Mouse (Mus musculus) hindbrain, embryonic 11.5 days (tissue): ENCODE data around the gene Thbs4. TPM values are rescaled to one million over a fixed set of nuclear protein-coding genes. Genes with fewer than 3 reads are reported as not detected.
A peak's percentile ranks its signal among the peaks of the same experiment; 100 is the strongest.

Experiments used
- ATAC-seq: fragments of 200-750 bp; cut with Nextera tagmentation; 2 replicates; pipeline ENCODE4 v1.8.0; 2017; ENCODE audit warnings: mild to moderate bottlenecking, moderate TSS enrichment, moderate library complexity; ENCODE audit not compliant: low FRiP score
- DNase-seq: peaks from one replicate; pipeline ENCODE4 v3.0.0-alpha.2; 2015; ENCODE audit warnings: low spot score
- H3K27ac ChIP-seq: fragments of 300-500 bp; sonication (generic); 2 replicates; pipeline ENCODE4 v1.5.1; 2014; ENCODE audit warnings: mild to moderate bottlenecking, low read depth, low read length
- H3K27me3 ChIP-seq: fragments of 300-500 bp; sonication (generic); 2 replicates; pipeline ENCODE4 v1.6.1; 2014; ENCODE audit warnings: mild to moderate bottlenecking, low read length, moderate library complexity, mixed read lengths; ENCODE audit not compliant: control insufficient read depth, insufficient read depth
- H3K36me3 ChIP-seq: fragments of 300-500 bp; sonication (generic); 2 replicates; pipeline ENCODE4 v1.6.1; 2014; ENCODE audit warnings: mild to moderate bottlenecking, low read length, moderate library complexity, mixed read lengths; ENCODE audit not compliant: control insufficient read depth, insufficient read depth
- H3K4me1 ChIP-seq: fragments of 300-500 bp; sonication (generic); replicated peaks from 2 replicates; pipeline ENCODE4 v1.6.1; 2014; ENCODE audit warnings: low read length, mixed read lengths; ENCODE audit not compliant: control insufficient read depth, insufficient read depth
- H3K4me2 ChIP-seq: fragments of 300-500 bp; sonication (generic); replicated peaks from 2 replicates; pipeline ENCODE4 v1.6.1; 2014; ENCODE audit warnings: mild to moderate bottlenecking, low read depth, low read length
- H3K4me3 ChIP-seq: fragments of 300-500 bp; sonication (generic); 2 replicates; pipeline ENCODE4 v1.5.1; 2014; ENCODE audit warnings: low read depth, low read length
- H3K9ac ChIP-seq: fragments of 300-500 bp; sonication (generic); 2 replicates; pipeline ENCODE4 v1.6.1; 2014; ENCODE audit warnings: low read depth, low read length
- H3K9me3 ChIP-seq: fragments of 300-500 bp; sonication (generic); 2 replicates; pipeline ENCODE4 v1.6.1; 2016; ENCODE audit warnings: low read length; ENCODE audit not compliant: control insufficient read depth
- WGBS: fragments of 180-500 bp; shearing (Covaris S2); extraction: QIAGEN DNeasy Blood & Tissue Kit; methylation state at CpG from one replicate; pipeline ENCODE4 v1.1.7; 2014; 5-methylcytosine and 5-hydroxymethylcytosine counted together
- polyA plus RNA-seq: library from polyadenylated mRNA; unstranded; fragments of >200 nt; fragmentation: Nextera tagmentation; extraction: Ambion mirVana; gene quantifications from 2 replicates; pipeline ENCODE4 v1.2.1, GENCODE M21; 2014

The Thbs4 gene
- polyA plus RNA-seq, 1 experiment from 2014 or later: 2.1 TPM

DNA sequence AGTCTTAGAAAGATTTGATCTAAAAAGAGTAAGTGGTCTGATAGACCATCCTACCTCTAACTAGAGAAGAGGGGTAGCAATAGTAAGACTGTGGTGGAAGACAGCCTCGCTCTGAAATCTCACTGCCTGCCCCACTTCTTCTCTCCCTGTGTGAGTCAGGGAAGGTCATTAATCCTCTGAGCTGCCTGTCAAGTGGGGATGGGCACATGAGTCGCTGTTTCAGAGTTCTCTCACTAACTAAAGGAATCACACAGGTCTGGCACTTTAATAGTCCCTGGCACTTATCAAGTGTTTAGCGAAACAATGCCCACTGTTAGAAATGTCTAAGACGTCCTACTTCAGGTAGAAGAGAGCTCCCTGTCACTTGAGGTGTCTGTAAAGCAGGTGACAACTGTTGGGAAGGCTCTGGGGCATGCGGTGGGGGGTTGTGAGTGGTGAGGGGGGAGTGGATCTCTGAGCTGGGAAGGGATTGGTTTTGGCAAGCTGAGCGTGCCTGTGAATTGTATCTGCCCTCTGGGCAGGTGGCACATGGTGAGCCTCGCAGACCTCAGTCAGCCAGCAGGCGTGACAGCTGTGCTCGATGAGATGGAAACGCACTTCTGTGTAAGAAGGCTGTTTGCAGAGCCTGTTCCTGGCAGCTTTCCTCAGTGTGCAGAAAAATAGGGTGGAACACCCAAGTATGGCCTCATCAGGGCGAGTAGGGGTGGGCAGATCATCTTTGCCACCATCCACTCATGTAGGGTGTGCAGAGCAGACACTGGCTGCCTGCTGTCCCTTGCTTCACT is 57.9 kb downstream of the Thbs4 start:
- H3K36me3 ChIP-seq: no peaks in the 10 kb centered on the region
- H3K4me2 ChIP-seq: no peak overlapping the region
- H3K9ac ChIP-seq: no peak overlapping the region
- H3K4me3 ChIP-seq: no peak overlapping the region
- H3K27ac ChIP-seq: peak overlapping the region; percentile 39; the same call in 1 of the 2 replicates
- H3K4me1 ChIP-seq: no peaks in the 10 kb centered on the region
- H3K9me3 ChIP-seq: no peaks in the 10 kb centered on the region
- peak; percentile 69 for ATAC-seq
- 50% methylated on average over 11 of the region's 11 CpGs for WGBS
- DNase-seq: peak; percentile 40
- H3K27me3 ChIP-seq: no peaks in the 10 kb centered on the region

DNA sequence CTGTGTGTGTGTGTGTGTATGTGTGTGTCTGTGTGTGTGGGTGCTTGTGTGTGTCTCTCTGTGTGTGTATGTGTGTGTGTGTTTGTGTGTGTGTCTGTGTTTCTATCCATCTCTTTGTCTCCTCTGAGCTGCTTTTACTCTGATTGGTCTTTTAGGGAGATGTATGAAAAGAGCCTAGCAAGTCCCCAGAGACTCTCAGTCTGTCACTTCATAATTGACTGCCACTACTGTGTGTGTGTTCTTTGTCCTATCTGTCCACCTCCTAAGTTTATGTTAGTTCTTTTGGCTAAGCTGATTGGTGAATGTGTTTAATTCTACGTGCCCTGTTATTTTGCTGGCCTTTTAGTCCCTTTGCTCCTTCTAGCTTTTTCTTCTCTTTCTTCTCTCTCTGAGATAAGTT is 58.9 kb downstream of the Thbs4 start:
- Histone ChIP-seq H3K36me3 (no peaks in the 10 kb centered on the region), H3K9me3 (no peaks in the 10 kb centered on the region), H3K4me3 (no peak overlapping the region), H3K27me3 (no peaks in the 10 kb centered on the region), H3K4me2 (no peak overlapping the region), H3K27ac (no peak overlapping the region), H3K4me1 (no peaks in the 10 kb centered on the region), H3K9ac (no peak overlapping the region)
- WGBS: 70% methylated on average over 1 of the region's 1 CpGs
- DNase-seq (no peak), ATAC-seq (0 out of 2 replicates have a peak, but pooled peaks have one; percentile 20)

DNA sequence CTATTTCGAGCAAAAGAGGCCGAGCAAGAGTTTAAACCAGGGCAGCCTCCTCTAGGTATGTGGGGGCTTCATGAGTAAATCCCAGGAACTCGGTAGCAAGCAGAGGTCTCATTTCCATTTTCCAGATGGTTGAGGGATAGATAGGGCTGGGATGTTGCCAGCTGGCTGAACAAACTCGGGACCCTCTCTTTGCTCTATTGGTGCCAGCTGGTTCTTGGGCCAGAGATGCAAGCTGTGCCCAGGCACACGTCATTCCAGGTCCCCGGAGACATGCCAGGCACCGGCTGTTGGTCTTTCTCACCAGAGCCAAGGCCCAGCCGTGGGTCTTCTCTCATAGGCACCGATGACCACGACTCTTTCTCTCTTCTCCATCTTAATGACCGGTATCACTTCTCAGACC is 60.9 kb downstream of the Thbs4 start:
- WGBS: 88% methylated on average over 11 of the region's 11 CpGs
- Histone ChIP-seq H3K9me3 (no peaks in the 10 kb centered on the region), H3K4me1 (no peaks in the 10 kb centered on the region), H3K9ac (no peak overlapping the region), H3K27me3 (no peaks in the 10 kb centered on the region), H3K27ac (no peak overlapping the region), H3K4me3 (no peak overlapping the region), H3K36me3 (no peaks in the 10 kb centered on the region), H3K4me2 (no peak overlapping the region)
- DNase-seq (no peak), ATAC-seq (no peak)

DNA sequence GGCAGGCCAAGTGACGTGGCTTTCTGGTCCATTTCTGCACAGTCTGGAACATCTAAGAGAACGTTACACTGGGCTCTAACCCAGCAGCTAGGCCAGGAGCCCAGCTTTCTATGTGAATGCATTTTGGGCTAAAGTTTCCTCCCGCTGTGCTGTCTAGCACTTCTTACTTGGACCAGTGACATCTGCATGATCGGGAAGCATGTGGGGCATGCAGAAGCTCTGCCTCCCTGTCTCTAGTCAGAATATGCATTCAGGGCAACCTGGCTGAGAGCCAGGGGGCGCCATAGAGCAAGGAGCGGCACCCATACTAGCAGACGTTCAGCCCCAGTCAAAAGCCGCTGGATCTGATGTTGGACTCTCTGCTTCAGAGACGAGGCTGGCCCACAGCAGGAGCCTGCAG is 61.4 kb downstream of the Thbs4 start:
- no peaks in the 10 kb centered on the region for H3K4me1 ChIP-seq
- no peak overlapping the region for H3K27ac ChIP-seq
- 41% methylated on average over 9 of the region's 9 CpGs for WGBS
- H3K27me3 ChIP-seq: no peaks in the 10 kb centered on the region
- DNase-seq (peak; percentile 65), ATAC-seq (no peak)
- no peak overlapping the region for H3K9ac ChIP-seq
- no peaks in the 10 kb centered on the region for H3K9me3 ChIP-seq
- no peak overlapping the region for H3K4me2 ChIP-seq
- no peaks in the 10 kb centered on the region for H3K36me3 ChIP-seq
- no peak overlapping the region for H3K4me3 ChIP-seq

DNA sequence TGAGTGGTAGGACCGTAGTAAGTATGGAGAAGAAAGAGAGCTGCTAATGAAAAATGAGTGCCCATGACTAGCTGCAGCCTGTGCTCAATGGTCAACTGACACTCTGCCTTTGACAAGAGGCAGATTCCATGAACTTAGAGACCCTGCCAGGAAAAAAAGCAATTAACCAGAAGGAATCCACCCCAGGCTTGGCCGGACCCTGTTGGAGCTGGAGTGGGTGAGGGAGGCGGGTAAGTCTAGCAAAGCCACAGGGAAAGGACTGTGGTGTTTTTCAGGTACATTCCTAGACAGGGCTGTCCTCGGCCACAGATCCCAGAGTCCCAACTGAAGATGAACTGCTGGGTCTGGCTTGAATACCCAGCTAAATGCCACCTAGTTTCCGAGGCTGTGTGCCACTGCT is 61.8 kb downstream of the Thbs4 start:
- Histone ChIP-seq H3K9ac (no peak overlapping the region), H3K36me3 (no peaks in the 10 kb centered on the region), H3K9me3 (no peaks in the 10 kb centered on the region), H3K4me3 (no peak overlapping the region), H3K27me3 (no peaks in the 10 kb centered on the region), H3K4me1 (no peaks in the 10 kb centered on the region), H3K4me2 (no peak overlapping the region), H3K27ac (no peak overlapping the region)
- DNase-seq: no peak
- ATAC-seq: no peak
- WGBS: 81% methylated on average over 5 of the region's 5 CpGs

DNA sequence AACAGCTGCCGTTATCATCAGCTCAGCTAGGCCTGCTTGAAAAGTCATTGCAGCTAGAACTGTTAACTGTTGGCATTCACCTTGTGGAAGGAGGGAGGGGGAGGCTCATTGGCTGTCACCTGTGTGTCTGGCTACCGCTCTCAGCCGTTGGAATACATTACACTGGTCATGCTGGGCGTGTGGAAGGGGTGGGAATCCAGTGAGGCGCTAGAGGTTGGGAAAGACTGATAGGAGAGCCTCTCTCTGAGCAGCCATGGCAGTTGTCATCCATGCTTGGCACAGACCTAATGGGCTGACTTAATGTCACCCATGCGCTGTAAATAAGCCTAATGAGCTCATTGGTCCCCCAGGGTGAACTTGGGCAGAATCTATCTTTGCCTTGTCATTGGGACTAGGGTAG is 62.8 kb downstream of the Thbs4 start:
- Histone ChIP-seq H3K4me3 (no peak overlapping the region), H3K4me2 (no peak overlapping the region), H3K9me3 (no peaks in the 10 kb centered on the region), H3K27ac (no peak overlapping the region), H3K4me1 (no peaks in the 10 kb centered on the region), H3K27me3 (no peaks in the 10 kb centered on the region), H3K9ac (no peak overlapping the region), H3K36me3 (no peaks in the 10 kb centered on the region)
- DNase-seq (no peak), ATAC-seq (no peak)
- 86% methylated on average over 6 of the region's 6 CpGs for WGBS

DNA sequence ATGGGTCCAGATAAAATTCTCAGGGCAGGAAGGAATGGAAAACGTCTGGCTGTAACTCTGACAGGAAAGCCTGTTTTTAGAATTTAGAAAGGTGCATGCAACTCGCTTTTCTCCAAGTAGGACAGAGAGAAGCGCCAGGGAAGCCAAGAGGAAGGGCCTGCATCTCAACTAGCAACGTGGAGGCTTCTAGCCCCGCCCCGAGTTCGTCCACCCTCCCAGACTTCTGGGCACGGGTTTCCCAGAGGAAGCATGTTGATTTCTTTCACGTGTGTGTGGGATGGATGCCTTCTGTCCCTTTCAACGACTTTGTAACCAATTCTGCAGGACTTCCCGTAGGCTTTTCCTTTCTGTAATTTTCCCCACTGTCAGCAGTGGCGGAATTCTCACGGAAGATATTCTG is 64.8 kb downstream of the Thbs4 start:
- DNase-seq (no peak), ATAC-seq (no peak)
- Histone ChIP-seq H3K9ac (no peak overlapping the region), H3K27me3 (no peaks in the 10 kb centered on the region), H3K4me3 (no peak overlapping the region), H3K36me3 (no peaks in the 10 kb centered on the region), H3K4me2 (no peak overlapping the region), H3K9me3 (no peaks in the 10 kb centered on the region), H3K27ac (no peak overlapping the region), H3K4me1 (no peaks in the 10 kb centered on the region)
- 71% methylated on average over 13 of the region's 13 CpGs for WGBS

DNA sequence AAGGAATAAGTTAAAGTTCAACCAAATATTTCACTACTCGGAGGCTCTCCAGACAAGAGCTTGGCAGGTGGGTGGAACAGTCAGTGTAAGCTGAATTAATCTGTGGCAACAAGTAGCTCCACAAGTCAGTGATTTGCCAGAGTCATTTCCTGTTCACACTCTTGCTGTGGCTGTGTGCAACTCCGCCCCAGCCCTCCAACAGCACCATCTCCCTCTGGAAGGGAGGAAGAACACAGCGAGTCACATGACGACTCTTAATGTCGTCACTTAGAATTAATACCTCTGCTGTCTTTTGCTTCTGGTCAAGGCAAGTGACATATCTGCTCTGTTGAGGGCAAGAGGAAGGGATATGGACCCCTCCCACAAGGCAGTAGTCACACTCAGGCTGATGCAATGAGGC is 72.2 kb downstream of the Thbs4 start:
- H3K4me1 ChIP-seq: no peaks in the 10 kb centered on the region
- WGBS: 73% methylated on average over 5 of the region's 5 CpGs
- H3K4me2 ChIP-seq: no peak overlapping the region
- H3K27ac ChIP-seq: no peak overlapping the region
- DNase-seq: no peak
- no peaks in the 10 kb centered on the region for H3K36me3 ChIP-seq
- no peaks in the 10 kb centered on the region for H3K27me3 ChIP-seq
- ATAC-seq: no peak
- no peak overlapping the region for H3K9ac ChIP-seq
- H3K4me3 ChIP-seq: no peak overlapping the region
- no peaks in the 10 kb centered on the region for H3K9me3 ChIP-seq

DNA sequence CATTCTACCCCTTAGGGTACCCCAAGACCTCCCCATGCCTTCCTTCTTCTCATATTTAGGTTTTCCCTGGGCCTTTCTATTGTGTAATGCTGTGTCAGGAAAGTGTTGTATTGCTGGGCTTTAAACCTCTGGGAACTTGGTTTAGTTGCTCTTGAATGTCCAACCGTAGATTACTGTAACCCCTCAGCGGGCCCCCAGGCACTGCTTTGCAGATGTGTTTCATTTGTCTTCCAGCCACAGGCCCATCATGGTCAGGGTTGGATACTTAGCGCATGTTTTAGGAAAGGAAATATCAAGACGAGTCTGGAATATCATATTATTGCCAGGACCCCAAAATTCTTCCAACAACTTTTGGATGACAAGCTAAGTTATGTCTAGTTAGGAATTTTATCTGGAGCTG is 73.6 kb downstream of the Thbs4 start:
- H3K9me3 ChIP-seq: no peaks in the 10 kb centered on the region
- H3K27ac ChIP-seq: no peak overlapping the region
- no peak overlapping the region for H3K4me3 ChIP-seq
- 87% methylated on average over 4 of the region's 4 CpGs for WGBS
- ATAC-seq (no peak), DNase-seq (no peak)
- no peaks in the 10 kb centered on the region for H3K27me3 ChIP-seq
- H3K36me3 ChIP-seq: no peaks in the 10 kb centered on the region
- no peak overlapping the region for H3K9ac ChIP-seq
- no peaks in the 10 kb centered on the region for H3K4me1 ChIP-seq
- H3K4me2 ChIP-seq: no peak overlapping the region
